Mouse (Mus musculus) MN1 (cell line): Measurements from ENCODE around the gene Colq.
"Not testable (repeated sequence)": the region's sequence is repeated elsewhere in the genome, so short reads cannot be mapped to it uniquely, and the experiment has no call there.

ENCODE experiments used
- DNase-seq: peaks from one replicate; pipeline ENCODE4 v3.0.0-alpha.2; 2016; ENCODE audit warnings: low spot score

The Colq gene

DNA sequence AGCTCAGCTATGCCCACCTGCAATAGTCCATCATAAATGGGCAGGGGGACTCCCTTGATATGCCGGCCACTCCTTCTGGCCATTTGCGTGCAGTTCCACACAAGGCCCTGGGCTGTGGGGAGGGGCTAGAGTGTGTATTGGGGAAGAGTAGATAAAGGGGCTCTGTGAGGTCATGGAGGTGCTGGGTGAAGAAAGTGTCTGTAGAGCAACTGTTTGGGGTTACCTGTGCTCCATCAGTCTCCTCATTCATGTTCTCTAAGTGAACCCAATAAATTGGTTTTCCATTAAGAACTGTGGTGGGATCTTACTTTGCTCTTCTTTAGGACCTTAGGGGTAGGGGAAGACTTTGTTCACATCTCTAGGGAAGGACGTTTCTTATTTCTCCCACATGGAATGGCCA is at the start of gene Colq:
Gene Colq (minus strand): TSS at position 101 of the 400 bp plus-strand sequence.
- no peak for DNase-seq

DNA sequence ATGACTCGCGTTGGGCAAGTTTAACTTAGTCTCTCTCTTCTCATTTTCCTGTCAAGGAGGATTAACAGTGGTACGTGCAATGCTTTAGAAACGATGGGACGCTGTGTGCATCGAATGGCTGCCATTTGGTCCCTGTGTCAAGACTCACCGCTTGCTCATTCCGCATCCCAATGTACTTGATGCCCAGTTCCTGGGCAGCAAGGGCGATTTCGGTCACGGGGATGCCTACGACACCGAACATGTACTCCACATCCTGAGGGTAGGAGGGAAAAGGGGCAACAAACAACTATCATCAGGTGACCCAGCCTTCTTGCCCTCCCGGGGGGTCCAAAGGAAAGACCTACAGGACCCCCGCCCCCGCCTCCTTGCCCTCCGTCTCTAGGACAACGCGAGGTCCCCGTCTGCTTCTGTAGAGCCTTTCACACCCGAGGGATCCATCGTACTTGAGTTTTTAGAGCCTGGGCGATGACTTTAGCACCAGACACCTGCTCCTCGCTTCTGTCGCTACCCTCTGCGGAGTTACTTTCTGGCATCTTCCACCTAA is 49.3 kb upstream of the Colq start, which contains the start of gene Gm49387:
Gene Gm49387 (minus strand): TSS at position 533 of the 544 bp plus-strand sequence.
- DNase-seq: peak; percentile 36

DNA sequence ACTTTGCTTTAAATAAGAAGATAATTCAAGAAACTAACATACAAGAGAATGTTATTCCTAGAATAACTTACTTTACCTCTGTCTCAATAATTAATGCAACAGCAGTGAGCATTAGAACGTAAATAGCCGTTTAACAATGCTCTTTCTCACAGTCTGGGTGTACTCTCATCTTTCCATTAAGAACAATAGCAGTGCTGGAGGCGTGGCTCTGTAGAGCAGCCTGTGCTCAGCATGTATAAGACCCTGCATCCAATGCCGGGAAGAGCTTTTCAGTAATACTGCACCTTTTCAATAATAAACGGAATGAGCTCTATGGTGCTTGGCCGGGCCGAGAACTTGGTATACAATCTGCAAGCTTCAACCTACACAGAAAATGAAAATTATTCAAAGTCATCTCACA is 39.5 kb upstream of the Colq start:
- no peak for DNase-seq

DNA sequence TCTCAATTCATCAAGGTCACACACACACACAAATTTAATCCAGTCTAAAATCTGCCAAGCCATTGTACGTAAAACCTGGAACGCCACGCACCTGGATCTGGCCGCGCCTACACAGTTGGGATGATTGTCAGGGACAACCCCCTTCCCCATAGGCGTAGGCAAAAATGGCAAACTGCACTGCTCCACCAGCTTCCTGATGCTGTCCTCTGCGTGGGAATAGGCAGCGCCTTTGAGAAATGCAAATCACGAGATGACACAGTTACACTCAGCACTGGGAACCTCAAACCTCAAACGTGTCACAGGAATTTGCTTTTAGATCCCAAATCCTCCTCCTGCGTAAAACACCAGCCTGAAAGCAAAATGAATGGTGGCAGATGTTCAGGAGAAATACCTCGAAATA is 31.6 kb upstream of the Colq start:
- no peak for DNase-seq

DNA sequence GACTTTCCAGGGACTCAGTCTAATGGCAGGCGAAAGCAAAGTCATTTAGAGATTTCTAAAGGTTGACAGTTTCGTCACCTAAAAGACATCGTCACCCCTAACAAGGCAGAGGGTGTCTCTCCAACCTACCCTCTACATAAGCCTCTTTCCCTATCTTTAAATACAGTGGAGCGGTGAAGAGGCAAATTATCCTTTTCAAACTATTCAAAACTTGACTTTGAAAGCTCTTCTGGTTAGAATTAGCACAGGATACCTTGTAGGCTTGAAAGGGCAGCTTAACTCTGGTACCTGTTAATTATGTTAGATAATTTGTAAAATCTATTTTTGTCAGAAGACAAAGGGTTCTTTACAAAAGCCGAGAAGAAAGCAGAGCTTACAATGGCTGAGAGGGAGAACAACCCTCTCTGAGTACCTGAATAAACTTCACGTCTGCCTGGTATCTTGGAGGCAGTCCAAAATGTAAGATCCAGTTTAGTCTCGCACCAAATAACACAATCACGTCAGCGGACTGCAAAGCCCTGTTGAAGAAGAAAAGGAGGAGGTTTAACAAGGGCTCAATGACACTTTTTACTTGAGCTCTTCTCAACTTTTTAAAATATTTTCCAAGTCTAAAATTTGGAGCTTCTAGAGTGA is 29.6 kb upstream of the Colq start:
- DNase-seq: no peak

DNA sequence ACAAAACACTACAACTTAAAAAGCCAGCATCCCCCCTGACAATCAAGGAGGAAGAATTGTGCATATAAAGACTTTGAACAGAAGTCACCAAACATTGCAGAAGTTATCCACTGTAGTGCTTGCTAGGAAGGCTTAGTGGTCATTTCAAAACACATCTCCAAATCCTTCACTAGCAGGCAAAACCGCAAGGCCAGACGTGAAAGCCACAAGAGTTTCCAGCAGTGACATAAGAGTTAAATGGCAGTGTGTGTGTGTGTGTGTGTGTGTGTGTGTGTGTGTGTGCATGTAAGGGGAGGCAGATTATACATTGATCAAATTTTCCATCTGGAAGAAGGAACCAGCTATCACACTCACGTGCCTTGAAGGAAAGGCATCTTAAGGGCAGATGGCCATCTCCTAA is 26.9 kb upstream of the Colq start:
- peak; percentile 26 for DNase-seq

DNA sequence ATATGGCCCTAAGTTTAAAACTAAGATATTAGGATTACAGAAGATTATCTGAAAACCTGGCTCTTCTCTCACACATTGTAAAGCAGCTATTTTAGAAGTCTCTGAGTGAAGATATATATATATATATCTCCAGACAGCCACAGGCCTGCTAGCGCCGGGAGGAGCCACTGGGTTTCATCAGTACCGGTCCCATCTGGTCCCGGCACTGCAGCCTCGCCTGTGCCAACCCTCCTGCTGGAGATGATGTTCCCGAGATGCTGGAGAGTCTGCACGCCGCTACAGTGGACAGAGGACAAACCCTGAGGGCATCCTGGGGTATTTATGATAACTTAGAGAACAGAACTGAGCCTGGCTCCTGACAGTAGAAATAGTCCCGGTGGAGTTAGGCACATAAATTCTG is 26.1 kb upstream of the Colq start:
- no peak for DNase-seq

DNA sequence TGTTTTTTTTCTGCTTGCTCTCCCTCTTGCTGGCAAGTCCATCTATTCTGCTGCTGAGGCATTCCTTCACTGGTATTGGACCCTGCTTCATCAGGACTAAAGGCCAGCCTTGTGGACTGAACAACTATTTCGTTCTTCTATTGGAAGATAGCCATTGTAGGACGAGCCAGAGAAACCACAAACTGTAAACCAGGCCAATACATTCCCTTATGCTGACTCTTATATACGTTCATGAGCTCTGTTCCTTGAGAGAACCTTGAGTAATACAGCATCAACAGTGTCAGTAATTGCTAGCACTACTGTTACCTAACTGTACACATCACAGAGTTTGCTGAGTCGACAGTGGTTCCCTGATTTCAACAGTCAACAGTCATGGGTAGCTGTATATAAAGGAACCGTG is 22.5 kb upstream of the Colq start:
- DNase-seq: no peak

DNA sequence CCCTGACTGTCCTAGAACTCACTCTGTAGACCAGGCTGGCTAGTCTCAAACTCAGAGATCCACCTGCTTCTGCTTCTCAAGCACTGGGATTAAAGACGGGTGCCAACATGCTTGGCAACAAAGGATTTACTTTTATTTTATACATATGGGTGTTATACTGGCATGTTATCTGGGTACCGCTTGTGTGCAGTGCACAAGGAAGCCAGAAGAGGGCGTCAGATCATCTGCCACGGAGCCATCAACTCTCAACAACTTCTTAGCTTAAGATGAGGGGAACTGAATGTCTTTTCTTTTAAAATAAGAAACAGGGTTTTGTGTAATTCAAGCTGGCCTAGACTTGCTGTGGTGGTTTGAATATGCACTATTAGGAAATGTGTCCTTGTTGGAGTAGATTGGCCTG is 20.8 kb upstream of the Colq start:
- no peak for DNase-seq

DNA sequence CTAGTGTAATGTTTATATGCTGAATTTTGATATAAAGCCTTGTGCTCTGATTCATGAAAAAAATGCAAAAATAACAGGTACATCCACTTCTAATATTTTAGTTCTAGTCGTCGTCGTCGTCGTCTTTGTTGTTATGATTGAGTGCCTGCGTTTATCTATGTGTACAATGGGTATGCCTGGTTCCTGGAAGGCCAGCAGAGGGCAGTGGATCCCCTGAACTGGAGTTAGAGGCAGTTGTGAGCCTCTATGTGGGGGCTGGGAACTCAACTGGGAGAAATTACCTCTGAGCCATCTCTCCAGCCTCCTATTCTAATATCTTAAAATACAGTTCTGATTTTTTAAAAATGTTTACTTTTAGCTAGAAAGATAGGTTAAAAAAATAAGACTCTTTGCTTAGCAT is 14.4 kb upstream of the Colq start:
- no peak for DNase-seq

DNA sequence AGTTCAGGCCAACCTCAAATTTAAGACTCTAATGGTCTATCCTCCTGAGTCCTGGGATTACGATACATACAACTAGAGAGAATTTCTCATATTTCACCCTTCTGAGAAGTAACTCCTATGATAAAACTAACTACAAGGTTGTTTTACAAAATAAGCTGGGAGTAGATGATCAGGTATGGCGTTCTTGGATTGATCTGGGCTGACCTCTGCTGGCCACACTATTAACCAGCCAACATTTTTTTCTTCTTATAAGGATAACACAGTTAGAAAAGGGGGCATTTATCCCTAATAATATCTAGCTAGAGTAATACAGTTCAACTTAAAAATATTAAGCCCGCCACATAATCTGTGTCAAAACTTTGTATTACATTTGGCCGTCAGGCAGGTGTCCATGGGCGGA is 13.8 kb upstream of the Colq start:
- peak; percentile 54 for DNase-seq

DNA sequence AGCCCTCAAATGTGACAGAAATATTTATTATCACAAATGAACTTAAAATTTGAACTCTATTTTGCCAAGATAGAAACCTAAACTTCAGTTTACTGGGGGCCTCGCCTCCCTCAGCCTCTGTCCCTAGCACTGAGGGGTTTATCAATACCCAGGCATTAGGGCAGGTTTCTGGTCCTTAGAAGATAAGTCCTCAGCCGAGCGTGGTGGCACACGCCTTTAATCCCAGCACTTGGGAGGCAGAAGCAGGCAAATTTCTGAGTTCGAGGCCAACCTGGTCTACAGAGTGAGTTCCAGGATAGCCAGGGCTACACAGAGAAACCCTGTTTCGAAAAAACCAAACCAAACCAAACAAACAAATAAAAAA is 11.5 kb upstream of the Colq start:
- not testable (repeated sequence) for DNase-seq

DNA sequence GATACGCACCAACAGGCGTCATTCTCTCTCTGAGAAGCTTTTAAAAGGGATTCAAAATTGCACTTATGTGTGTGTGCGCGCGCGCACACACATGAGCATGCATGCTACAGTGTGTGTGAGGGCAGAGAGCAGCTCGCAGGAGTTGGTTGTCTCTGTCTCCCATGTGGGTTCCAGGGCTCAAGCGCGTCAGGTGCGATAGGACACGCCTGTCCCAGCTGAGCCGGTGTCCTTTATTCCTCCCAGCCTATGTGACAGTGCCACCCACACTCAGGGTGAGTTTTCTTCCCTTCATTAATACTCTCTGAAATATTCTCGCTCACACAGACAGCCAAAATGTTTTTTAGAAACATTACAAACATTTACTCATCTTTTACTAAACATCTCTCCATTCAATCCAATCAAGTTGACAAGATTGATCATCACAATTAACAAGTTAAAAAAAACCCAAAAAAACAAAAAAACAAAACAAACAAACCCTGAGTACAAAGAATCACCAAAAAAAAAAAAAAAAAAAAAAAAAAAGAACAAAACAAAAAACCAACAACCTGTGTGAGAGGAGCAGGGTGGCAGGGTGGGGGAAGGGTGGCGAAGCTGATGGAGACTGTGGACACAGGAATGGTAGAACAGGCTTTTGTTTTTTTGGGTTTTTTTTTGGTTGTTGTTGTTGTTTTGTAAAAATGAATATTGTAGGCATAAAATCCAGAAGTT is 10.9 kb upstream of the Colq start:
- no peak for DNase-seq

DNA sequence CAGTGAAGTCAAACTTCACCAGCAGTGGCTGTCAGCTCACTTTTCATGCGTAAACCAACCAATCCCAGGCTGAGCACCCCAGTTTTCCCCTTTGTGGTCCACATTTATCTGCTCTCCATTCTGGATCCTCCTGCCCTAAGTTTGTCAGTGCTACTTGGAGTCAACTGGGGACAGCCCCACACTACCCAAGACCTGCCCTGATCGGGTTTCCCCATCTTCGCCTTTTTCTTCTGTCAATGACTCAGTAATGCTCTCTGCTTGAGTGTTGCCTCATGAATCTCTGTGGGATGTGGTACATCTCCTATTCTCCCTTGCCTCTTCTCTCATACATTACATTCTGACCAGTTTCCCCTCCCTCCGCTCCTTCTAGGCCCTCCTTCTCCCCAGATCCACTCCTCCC is 6.3 kb upstream of the Colq start:
- no peak for DNase-seq

DNA sequence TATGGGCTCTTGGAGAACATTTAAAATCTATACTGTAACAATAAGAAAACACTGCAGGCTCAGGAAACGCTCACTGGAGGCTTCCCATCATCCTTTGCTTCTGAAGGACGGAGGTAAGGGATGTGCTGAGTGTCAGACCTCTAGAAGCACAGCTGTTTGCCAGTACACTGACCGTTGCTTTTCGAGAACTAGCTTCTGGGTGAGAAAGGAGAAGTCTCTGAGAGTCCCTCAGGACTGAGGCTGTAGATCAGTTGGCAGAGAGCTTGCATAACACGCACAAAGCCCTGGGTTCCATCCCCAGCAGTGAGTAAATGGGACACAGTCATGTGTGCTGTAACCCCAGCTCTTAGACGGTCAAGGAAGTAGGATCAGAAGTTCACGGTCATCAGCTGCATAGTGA is 5.3 kb upstream of the Colq start:
- no peak for DNase-seq

DNA sequence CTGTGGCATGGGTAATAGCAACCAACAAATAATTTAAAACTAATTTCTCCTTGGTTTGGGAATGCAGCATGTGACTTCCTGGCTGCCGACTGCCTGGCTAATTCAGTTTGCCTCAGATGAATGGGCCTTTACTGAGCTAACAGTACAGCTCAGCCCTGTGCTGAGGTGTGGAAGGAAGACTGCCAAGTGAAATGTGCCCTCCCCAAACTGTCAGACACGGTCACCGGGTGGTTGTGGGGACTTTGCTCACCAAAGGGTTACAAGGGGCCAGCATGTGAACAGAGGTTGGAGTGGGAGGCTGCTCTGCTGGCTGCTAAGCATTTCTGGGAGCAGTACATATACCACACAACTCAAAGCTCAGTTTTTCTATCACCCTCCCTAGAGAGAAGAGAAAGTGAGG is 3.5 kb upstream of the Colq start:
- no peak for DNase-seq

DNA sequence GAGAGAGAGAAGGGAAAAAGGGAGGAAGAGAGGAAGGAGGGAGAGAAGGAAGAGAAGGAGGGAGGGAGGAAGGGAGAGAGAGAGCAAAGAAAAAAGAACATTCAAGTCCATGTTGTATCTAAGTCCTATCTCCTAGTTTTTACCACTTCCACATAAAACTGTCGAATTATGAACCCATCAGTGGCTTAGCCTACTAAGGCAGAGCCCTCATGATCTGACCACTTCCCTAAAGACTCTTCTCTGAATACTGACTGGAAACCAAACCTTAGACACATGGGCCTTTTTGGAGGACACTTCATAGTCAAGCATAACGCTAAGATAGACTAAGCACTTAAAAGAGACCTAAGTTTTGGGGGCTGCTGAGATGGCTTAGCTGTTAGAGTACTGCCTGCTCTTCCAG is 1.9 kb upstream of the Colq start:
- no peak for DNase-seq

DNA sequence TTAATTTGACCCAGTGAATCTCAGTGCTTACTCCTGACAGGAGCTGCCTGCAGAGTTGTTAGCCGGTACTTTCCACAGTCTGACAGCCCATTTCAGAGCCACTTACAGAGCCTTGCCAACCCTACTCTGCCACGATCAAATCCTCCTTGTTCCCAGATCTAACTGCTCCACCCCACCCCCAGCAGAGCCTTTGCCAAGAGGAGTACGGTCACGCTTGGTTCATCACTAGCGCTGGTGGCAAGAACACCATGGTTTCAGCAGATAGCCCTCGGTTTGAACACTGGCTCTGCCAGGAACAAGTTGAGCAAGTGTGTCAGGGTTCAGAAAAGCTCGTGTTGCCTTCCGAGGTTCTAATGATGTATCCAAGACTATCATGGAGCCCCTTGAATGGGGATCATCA is 4.7 kb downstream of the Colq start:
- no peak for DNase-seq

DNA sequence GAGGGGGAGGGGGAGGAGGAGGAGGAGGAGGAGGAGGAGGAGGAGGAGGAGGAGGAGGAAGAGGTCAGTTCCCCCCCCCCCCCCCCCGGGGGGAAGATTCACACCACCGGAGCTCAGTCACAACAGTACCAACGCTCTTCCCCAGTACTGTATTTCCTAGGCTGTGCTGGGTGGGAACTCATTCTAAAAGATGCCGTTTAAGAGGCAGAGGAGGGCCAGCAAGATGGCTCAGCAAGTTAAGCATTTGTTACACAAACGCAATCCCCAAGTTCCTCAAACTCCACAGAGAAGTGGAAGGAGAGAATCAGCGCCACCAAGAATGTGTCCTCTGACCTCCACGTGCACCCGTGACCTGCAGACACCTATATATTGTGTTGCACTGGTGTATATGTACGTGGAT is 8.1 kb downstream of the Colq start:
- no peak for DNase-seq

DNA sequence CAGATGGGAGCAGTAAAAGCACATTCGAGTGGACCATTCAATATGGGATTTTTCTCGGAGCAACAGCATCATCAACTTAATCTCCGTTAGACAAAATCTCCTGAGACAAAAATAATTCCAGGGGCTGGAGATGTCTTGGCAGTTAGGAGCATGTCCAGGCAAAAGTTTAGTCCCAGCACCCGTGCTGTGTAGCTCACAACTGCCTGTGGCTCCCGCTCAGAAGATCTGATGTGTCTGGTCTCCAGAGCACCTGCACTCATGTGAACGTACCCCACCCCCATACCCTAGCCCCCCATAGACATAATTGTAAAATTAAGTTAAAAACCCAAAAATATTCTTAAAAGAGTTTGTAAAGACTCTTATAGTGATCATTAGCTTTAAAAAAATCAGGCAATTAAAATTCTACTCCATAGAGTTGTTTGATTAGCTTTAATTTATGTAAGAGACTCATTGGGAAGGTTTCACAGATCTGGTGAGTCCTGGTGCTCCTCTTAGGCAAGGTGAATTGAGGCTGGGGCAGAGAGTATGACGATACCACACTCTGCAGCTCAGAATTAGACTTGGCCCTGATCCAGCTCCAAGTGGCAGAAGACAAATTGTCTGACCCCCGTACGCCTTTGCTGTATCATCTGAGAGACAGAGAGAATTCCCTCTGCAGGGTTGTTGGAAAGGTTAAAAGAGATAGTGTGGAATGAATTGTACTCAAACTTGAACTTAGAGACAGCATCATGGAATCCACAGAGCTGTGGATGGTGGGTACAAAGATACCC is 13.0 kb downstream of the Colq start:
- DNase-seq: no peak

DNA sequence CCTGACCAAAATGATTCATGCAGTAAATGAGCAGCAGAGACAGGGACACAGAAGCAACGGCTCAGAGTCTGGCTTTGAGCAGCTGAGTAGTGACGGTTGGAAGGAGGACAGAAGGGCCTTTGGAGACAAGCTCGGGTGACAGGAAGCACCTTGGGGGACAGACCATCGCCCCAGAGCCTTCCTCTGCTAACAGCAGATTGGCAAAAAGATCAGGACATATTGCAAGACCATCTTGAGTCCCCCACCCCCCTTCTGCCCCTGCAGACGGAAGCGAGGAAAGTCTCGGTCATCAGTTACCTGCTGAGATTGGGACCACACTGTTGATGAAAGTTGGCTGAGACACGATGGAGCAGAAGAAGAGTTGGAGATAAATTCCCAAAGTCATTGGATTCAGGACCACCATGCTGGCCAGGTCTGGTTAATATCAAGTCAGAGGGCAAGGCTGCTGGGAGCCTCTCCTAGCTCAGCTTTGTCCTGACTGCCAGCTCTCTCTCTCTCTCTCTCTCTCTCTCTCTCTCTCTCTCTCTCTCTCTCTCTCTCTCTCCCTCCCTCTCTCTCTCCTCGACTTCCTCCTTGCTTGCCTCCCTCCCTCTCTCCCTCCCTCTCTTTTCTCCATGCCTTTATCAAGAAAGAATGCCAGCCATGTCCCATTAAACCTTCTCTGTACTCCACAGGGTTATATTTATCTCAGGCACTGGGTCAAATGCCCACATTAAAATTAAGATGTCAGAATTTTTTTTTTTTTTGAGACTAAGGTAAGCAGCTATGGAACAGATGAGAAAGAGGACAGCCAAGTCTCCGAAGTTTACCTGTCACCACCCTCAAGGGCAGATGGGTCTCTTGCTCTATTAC is 14.1 kb downstream of the Colq start:
- DNase-seq: peak; percentile 26

DNA sequence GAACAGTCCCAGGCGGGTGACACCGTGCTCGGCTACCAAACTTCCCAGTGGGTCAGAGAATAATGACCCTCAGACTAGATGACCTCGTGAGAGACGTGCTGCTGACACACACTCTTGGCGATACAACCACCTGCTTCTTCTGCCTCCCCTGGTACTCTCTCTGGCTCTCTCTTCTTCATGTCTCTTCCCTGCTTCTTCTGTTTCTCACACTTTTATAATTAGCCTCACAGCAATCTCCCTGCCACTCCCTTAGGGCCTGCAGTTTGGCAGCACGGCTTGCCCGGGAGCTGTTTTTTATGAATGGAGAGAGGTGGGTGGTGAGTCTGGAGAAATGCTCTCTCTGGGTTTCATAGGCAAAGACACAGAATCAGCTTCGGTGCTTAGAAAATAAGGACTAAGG is 15.3 kb downstream of the Colq start:
- no peak for DNase-seq
